Mouse (Mus musculus): ENCODE results near the gene Notch4.

The Notch4 gene

GRCm38 (mm10) chr17:34593752-34594525, 29.9 kb downstream of the Notch4 start:
- DNase-seq (ENCODE audit: low spot score) = no peak

GRCm38 (mm10) chr17:34596098-34596497, 32.0 kb downstream of the Notch4 start:
- no peak for DNase-seq (ENCODE audit: low spot score)

GRCm38 (mm10) chr17:34597566-34598095, 33.6 kb downstream of the Notch4 start, which contains the start of gene Ager:
Gene Ager, plus strand, starts transcription at chr17:34597862.
- peak; percentile 80 for DNase-seq (ENCODE audit: low spot score)

- DNase-seq (ENCODE audit: low spot score) = no peak
Observed at GRCm38 (mm10) chr17:34599891-34600290, 35.8 kb downstream of the Notch4 start.

- DNase-seq (ENCODE audit: low spot score) = no peak
Observed at GRCm38 (mm10) chr17:34601796-34602195, 37.7 kb downstream of the Notch4 start.

GRCm38 (mm10) chr17:34603375-34604060, 39.5 kb downstream of the Notch4 start, which contains the start of gene Rnf5:
Gene Rnf5, minus strand, starts transcription at chr17:34603690.
- peak; percentile 100 for DNase-seq (ENCODE audit: low spot score)

GRCm38 (mm10) chr17:34604061-34604508, 40.0 kb downstream of the Notch4 start, which contains the start of gene Agpat1:
Gene Agpat1, plus strand, starts transcription at chr17:34604262.
- DNase-seq (ENCODE audit: low spot score) = peak; percentile 99

- peak; percentile 81 for DNase-seq (ENCODE audit: low spot score)
Observed at GRCm38 (mm10) chr17:34604511-34605237, 40.6 kb downstream of the Notch4 start.

- peak; percentile 97 for DNase-seq (ENCODE audit: low spot score)
Observed at GRCm38 (mm10) chr17:34605609-34606008, 41.5 kb downstream of the Notch4 start.

GRCm38 (mm10) chr17:34606186-34607039, 42.3 kb downstream of the Notch4 start:
- DNase-seq (ENCODE audit: low spot score) = no peak

GRCm38 (mm10) chr17:34607997-34608396, 43.9 kb downstream of the Notch4 start:
- DNase-seq (ENCODE audit: low spot score) = no peak

- no peak for DNase-seq (ENCODE audit: low spot score)
Observed at GRCm38 (mm10) chr17:34611050-34611449, 47.0 kb downstream of the Notch4 start.

GRCm38 (mm10) chr17:34613054-34613645, 49.1 kb downstream of the Notch4 start:
- no peak for DNase-seq (ENCODE audit: low spot score)

- DNase-seq (ENCODE audit: low spot score) = no peak
Observed at GRCm38 (mm10) chr17:34613830-34614229, 49.8 kb downstream of the Notch4 start.

- DNase-seq (ENCODE audit: low spot score) = no peak
Observed at GRCm38 (mm10) chr17:34615871-34616270, 51.8 kb downstream of the Notch4 start, which contains the start of gene Egfl8. Gene Egfl8, minus strand, starts transcription at chr17:34615971.

- peak; percentile 85 for DNase-seq (ENCODE audit: low spot score)
Observed at GRCm38 (mm10) chr17:34618999-34619398, 54.9 kb downstream of the Notch4 start.

- no peak for DNase-seq (ENCODE audit: low spot score)
Observed at GRCm38 (mm10) chr17:34621006-34621405, 56.9 kb downstream of the Notch4 start.

GRCm38 (mm10) chr17:34623161-34623560, 59.1 kb downstream of the Notch4 start:
- DNase-seq (ENCODE audit: low spot score) = no peak

- DNase-seq (ENCODE audit: low spot score) = no peak
Observed at GRCm38 (mm10) chr17:34624981-34625380, 60.9 kb downstream of the Notch4 start.

- DNase-seq (ENCODE audit: low spot score) = no peak
Observed at GRCm38 (mm10) chr17:34626062-34626772, 62.1 kb downstream of the Notch4 start.

Data from lung, postnatal 25 days (tissue).